Mouse (Mus musculus): ENCODE measurements around the gene Mdm2.

DNA sequence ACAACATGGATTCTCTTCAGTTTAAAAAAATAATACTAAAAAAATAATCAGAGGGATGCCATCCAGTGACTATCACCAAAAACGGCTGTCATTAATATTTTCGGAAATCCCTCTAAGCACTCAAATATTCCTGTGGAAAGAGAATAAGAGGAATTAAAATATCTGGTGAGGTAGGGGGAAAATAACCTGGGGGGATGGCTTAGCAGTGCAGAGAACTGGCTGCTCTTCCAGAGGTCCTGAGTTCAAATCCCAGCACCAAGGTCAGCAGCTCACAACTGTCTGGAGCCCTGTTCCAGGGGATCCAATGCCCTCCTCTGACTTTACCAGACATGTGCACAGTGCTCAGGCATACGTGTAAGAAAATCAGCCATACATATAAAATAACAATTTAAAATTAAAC lies 44.2 kb downstream of the Mdm2 start:
- TF ChIP-seq CTCF (IDR thresholded peaks at IDR 0.05; ENCODE audit: borderline replicate concordance, insufficient read depth, low read length), result no peak
- TF ChIP-seq POLR2A (IDR thresholded peaks at IDR 0.05; ENCODE audit: low read depth, low read length), result no peak

Data from embryonic fibroblast, embryonic 13.5 days (primary cell).